Mouse (Mus musculus) CD8-positive naive resting alpha-beta T cell, adult 57 days (primary cell): ENCODE measurements around the gene Slc25a17. TPM values are rescaled to one million over a fixed set of nuclear protein-coding genes. Genes with fewer than 3 reads are reported as not detected.

Experiments
- total RNA-seq: library from RNA; stranded (reverse); gene quantifications from one replicate; pipeline ENCODE4 v1.2.4, GENCODE M21; 2023

The Slc25a17 gene
- total RNA-seq: 32.9 TPM

GRCm38 (mm10) chr15:81360345-81361021, at the start of gene Slc25a17:
Gene Slc25a17 (minus strand): TSS chr15:81360812.

DNA sequence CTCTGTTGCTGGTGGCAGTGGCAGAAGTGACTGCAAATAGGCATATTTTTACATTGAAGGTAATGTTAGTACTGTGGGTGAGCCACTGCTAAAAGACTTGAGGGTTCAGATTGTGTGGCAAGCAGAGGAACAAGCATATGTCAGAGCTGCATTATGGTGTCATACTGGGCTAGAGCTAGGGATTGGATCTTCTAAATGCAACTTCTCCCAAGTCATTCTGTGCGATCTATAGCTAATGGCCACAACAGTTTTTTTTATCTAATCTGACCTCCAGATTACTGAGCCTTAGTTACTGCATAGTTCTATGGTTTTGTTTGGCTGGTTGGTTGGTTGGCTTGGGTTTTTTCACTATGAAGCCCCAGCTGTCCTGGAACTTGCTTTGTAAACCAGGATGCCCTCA, 47.6 kb upstream of the Slc25a17 start, which contains the start of gene Dnajb7:
Gene Dnajb7, minus strand, starts transcription at position 101 of the 400 bp plus-strand sequence.

DNA sequence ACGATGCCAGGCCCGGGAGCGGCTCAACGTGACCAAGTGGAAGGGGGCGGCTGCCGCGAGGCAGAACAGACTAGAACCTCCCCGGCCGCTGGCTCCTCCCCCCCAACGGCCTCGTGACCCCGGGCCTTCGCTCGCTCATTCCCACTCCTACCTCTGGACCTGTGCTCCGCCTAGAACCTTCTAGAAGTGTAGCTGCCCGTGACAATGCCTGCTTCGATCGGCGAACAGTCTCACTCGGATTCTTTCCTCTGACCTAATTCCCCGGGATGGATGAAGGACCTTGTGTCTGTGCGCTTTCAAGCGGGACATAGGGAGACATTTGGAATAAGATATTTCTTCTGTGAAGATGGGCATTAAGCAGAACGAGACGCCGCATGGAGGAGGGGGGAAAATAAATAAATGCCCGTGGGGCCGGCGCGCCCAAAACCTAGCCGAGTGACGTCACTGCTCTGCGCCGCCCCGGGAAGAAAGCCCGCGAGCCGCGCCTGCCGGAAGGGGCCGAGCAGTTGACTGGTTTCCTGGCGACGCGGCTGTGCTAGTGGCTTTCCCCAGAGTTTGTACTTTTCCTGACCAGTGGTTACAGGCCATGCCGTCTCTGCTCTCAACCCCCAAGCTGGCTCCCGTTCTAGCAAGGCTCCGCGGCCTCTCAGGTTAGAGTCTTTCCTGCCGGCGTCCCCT, 39.2 kb upstream of the Slc25a17 start, which contains the start of the genes St13 and Xpnpep3:
Gene St13, minus strand, starts transcription at position 440 of the 678 bp plus-strand sequence.
Gene Xpnpep3, plus strand, starts transcription at position 501 of the 678 bp plus-strand sequence.

Other genes starting within 250 kb of the Slc25a17 start
- 204 TPM for gene Mrtfa, start 170.1 kb downstream of the Slc25a17 start, total RNA-seq
- gene Mchr1, start 125.3 kb downstream of the Slc25a17 start, total RNA-seq: not detected
- 83.9 TPM for gene St13, start 39.3 kb upstream of the Slc25a17 start, total RNA-seq
- gene Xpnpep3, start 39.3 kb upstream of the Slc25a17 start, total RNA-seq: 19.8 TPM
- not detected for gene Dnajb7, start 47.5 kb upstream of the Slc25a17 start, total RNA-seq
- 101 TPM for gene Rbx1, start 105.5 kb upstream of the Slc25a17 start, total RNA-seq
- 130 TPM for gene Ep300, start 224.5 kb upstream of the Slc25a17 start, total RNA-seq